Mouse (Mus musculus) kidney, postnatal 0 days (tissue): Measurements from ENCODE around the gene Cmbl. TPM values are rescaled to one million over a fixed set of nuclear protein-coding genes. Genes with fewer than 3 reads are reported as not detected.

Source experiments
- ATAC-seq: fragments of 200-750 bp; cut with Nextera tagmentation; replicated peaks from 2 replicates; pipeline ENCODE4 v1.8.0; 2017; ENCODE audit warnings: low read depth, moderate number of reproducible peaks, moderate TSS enrichment, moderate library complexity; ENCODE audit not compliant: low FRiP score
- DNase-seq: peaks from one replicate; pipeline ENCODE4 v3.0.0-alpha.2; 2016; ENCODE audit warnings: low spot score
- H3K27ac ChIP-seq: fragments of 300-500 bp; sonication (generic); 2 replicates; pipeline ENCODE4 v1.5.1; 2014; ENCODE audit warnings: mild to moderate bottlenecking
- H3K27me3 ChIP-seq: fragments of 300-500 bp; sonication (generic); 2 replicates; pipeline ENCODE4 v1.6.1; 2014; ENCODE audit warnings: low read length, mixed read lengths; ENCODE audit not compliant: insufficient read depth
- H3K36me3 ChIP-seq: fragments of 300-500 bp; sonication (generic); 2 replicates; pipeline ENCODE4 v1.6.1; 2014; ENCODE audit warnings: low read length, mixed read lengths; ENCODE audit not compliant: insufficient read depth
- H3K4me1 ChIP-seq: fragments of 300-500 bp; sonication (generic); replicated peaks from 2 replicates; pipeline ENCODE4 v1.6.1; 2014; ENCODE audit warnings: antibody characterized with exemption, low read length, mixed read lengths; ENCODE audit not compliant: insufficient read depth
- H3K4me2 ChIP-seq: fragments of 300-500 bp; sonication (generic); 2 replicates; pipeline ENCODE4 v1.6.1; 2014; ENCODE audit warnings: mild to moderate bottlenecking, low read length, moderate library complexity, mixed read lengths
- H3K4me3 ChIP-seq: fragments of 300-500 bp; sonication (generic); replicated peaks from 2 replicates; pipeline ENCODE4 v1.5.1; 2014; ENCODE audit warnings: low read depth, low read length
- H3K9ac ChIP-seq: fragments of 300-500 bp; sonication (generic); 2 replicates; pipeline ENCODE4 v1.6.1; 2014; ENCODE audit warnings: low read depth, low read length
- H3K9me3 ChIP-seq: fragments of 300-500 bp; sonication (generic); replicated peaks from 2 replicates; pipeline ENCODE4 v1.6.1; 2016; ENCODE audit warnings: low read length, inconsistent platforms, mixed read lengths
- CTCF ChIP-seq: IDR thresholded peaks from 2 replicates; pipeline ENCODE4 v1.5.1; 2016; ENCODE audit warnings: antibody characterized with exemption, low read depth, mild to moderate bottlenecking, moderate library complexity
- WGBS: fragments of 180-500 bp; shearing (Covaris S2); extraction: QIAGEN DNeasy Blood & Tissue Kit; methylation state at CpG from one replicate; pipeline ENCODE4 v1.1.7; 2014; 5-methylcytosine and 5-hydroxymethylcytosine counted together
- polyA plus RNA-seq: library from polyadenylated mRNA; unstranded; fragments of >200 nt; fragmentation: Nextera tagmentation; extraction: Ambion mirVana; gene quantifications from 2 replicates; pipeline ENCODE4 v1.2.1, GENCODE M21; 2015

Gene Cmbl
- polyA plus RNA-seq, 1 experiment from 2014 or later = 60.0 TPM

DNA sequence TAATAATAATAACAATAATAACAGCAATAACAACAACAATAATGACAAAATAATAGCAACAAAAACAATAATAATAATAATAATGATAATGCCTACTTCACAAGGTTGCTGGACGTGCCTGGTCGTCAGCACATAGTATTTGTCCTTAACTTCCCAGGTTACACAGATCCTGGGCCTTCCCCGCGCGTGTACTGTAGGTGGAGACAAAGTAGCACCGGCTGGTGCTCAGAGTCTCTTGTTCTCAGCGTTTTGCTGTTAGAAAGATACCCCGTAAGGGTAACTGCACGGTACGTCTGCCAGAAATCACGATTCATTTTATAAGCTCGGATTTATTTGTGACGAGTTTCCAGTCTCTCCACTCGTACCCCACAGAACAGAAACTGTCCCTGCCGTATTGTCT is 37.2 kb downstream of the Cmbl start:
- Histone ChIP-seq H3K36me3 (no peaks in the 10 kb centered on the region), H3K9ac (peak overlapping the region; percentile 86), H3K27me3 (no peaks in the 10 kb centered on the region), H3K27ac (peak overlapping the region; percentile 87), H3K4me1 (peaks cover 16% of the 10 kb centered on the region), H3K4me2 (peak overlapping the region; percentile 90), H3K4me3 (peak overlapping the region; percentile 84), H3K9me3 (no peaks in the 10 kb centered on the region)
- peak; percentile 49; the same call in 1 of the 2 replicates for ATAC-seq
- DNase-seq = peak; percentile 87
- TF ChIP-seq CTCF = peak; percentile 71
- WGBS = 3% methylated on average over 15 of the region's 15 CpGs

DNA sequence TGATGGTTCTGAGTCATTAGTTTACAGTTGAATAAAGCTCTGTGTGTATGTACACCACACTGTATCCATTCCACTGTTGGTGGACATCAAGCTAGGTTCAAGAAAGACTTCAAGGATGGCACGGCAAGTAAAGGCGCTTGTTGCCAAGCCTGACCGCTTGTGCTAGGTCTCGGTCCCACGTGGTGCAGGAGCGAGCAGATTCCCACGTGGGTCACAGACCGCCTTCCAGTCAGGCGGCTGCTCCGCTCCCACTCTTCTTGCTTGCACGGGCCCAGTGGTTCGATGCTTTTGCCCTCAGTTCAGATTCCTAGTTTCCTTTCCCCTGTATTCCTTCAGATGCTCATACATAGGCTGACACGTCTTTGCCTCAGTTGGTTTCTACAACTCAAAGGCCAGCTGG is 37.9 kb downstream of the Cmbl start:
- no peak for DNase-seq
- H3K4me3 ChIP-seq = peak overlapping the region; percentile 84; the same call in 1 of the 2 replicates
- 77% methylated on average over 13 of the region's 13 CpGs for WGBS
- H3K4me2 ChIP-seq = peak overlapping the region; percentile 90
- H3K27ac ChIP-seq = no peak overlapping the region
- H3K4me1 ChIP-seq = peaks cover 16% of the 10 kb centered on the region
- H3K9me3 ChIP-seq = no peaks in the 10 kb centered on the region
- TF ChIP-seq CTCF = no peak
- no peaks in the 10 kb centered on the region for H3K36me3 ChIP-seq
- H3K27me3 ChIP-seq = no peaks in the 10 kb centered on the region
- no peak overlapping the region for H3K9ac ChIP-seq
- no peak for ATAC-seq

DNA sequence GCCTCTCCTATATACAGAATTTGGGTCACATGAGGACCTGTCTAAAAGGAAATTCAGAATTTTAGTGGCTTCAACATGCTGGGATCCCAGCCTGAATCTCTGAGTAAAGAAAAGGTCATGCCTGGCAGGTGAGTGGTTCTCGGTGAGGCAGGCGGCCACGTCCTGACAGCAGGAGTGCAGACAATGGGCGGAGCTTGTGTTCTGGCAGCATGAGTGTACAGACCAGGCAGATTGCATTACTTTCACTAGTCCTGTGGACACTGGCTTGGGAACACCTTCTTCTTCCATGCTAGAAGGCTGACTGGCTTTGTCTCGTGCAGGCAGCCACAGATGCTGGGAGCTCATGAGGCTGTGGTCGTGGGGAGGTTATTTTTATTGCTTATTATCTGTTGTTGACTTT is 41.6 kb downstream of the Cmbl start:
- no peak for DNase-seq
- no peak for TF ChIP-seq CTCF
- no peak for ATAC-seq
- Histone ChIP-seq H3K27ac (no peak overlapping the region), H3K9me3 (no peaks in the 10 kb centered on the region), H3K4me2 (no peak overlapping the region), H3K27me3 (no peaks in the 10 kb centered on the region), H3K4me1 (peaks cover 6% of the 10 kb centered on the region; the same call in 1 of the 2 replicates), H3K36me3 (no peaks in the 10 kb centered on the region), H3K4me3 (no peak overlapping the region), H3K9ac (no peak overlapping the region)
- WGBS = 52% methylated on average over 6 of the region's 6 CpGs

DNA sequence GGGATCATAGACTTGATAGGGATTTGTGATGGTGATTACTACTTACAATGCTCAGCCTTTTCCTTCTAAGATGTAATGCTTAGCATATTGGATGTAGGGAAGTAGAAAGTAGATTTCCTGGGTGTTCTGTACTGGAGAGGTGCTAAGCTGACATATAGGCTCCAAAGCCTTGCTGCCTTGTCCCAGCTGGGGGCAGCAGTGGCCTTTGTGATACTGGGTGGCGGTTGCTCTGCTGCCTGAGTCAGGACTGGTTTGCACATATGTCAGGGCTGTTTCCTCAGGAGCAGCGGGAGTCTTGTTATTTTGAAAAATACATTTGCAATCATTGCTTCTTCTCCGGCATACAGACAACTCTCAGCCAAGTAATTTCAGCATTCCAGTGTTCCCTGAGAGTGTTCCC is 45.8 kb downstream of the Cmbl start:
- H3K4me1 ChIP-seq = no peaks in the 10 kb centered on the region
- no peak for ATAC-seq
- H3K9ac ChIP-seq = no peak overlapping the region
- H3K4me3 ChIP-seq = no peak overlapping the region
- H3K4me2 ChIP-seq = no peak overlapping the region
- no peak overlapping the region for H3K27ac ChIP-seq
- WGBS = 54% methylated on average over 3 of the region's 3 CpGs
- peak; percentile 76 for DNase-seq
- no peaks in the 10 kb centered on the region for H3K9me3 ChIP-seq
- no peaks in the 10 kb centered on the region for H3K27me3 ChIP-seq
- TF ChIP-seq CTCF = peak; percentile 71
- H3K36me3 ChIP-seq = no peaks in the 10 kb centered on the region

DNA sequence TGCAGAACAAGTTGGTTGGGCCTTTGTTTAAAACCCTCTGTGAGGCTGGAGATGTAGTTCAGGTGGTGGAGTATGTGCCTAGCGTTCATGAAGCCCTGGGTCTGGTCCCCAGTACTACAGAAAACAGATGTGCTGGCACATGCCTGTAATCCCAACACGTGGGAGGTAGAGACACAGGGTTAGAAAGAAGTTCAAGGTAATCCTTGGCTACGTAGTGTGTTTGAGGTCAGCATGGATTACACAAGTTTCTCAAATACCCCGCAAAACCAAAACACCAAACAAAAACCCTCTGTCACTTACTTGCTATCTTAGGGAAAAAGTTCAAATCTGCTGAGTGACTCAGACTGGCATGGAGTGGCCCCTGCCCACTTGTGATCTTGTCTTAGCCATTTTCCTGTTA is 46.8 kb downstream of the Cmbl start:
- Histone ChIP-seq H3K27ac (no peak overlapping the region), H3K9me3 (no peaks in the 10 kb centered on the region), H3K4me2 (no peak overlapping the region), H3K27me3 (no peaks in the 10 kb centered on the region), H3K4me3 (no peak overlapping the region), H3K4me1 (no peaks in the 10 kb centered on the region), H3K9ac (no peak overlapping the region), H3K36me3 (no peaks in the 10 kb centered on the region)
- DNase-seq (no peak), ATAC-seq (no peak)
- WGBS = 84% methylated on average over 4 of the region's 4 CpGs
- no peak for TF ChIP-seq CTCF

DNA sequence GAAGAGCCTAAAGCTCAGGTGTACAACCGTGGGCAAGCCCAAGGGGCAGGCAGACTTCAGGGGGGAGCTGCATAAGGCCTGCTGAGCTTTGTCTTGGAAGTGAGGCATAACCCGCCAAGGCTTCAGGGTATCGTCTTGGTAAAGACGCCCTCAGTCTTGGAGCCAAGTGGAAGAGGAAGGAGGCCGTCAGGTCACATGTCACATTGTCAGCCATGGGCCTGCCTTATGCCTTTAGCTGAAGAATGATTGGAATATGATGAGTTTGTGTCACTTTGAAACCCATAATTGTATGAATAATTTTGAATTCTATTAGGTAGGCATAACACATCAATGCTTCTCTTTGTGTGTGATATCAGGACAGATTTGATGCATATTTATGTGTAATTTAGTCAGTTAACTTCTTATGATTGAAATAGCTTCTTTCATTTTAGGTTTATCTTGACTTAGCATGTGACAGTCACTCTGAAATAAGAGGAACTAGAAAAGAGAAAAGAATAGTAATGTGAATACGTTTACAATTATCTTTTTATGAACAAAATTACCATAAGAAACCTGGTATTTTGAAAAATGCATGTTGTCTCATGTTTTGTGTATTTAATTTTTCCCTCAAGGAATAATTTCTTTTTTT is 48.8 kb downstream of the Cmbl start:
- DNase-seq (no peak), ATAC-seq (no peak)
- Histone ChIP-seq H3K27ac (no peak overlapping the region), H3K36me3 (no peaks in the 10 kb centered on the region), H3K4me2 (no peak overlapping the region), H3K9me3 (no peaks in the 10 kb centered on the region), H3K4me1 (no peaks in the 10 kb centered on the region), H3K27me3 (no peaks in the 10 kb centered on the region), H3K9ac (no peak overlapping the region), H3K4me3 (no peak overlapping the region)
- 93% methylated on average over 6 of the region's 6 CpGs for WGBS
- no peak for TF ChIP-seq CTCF

DNA sequence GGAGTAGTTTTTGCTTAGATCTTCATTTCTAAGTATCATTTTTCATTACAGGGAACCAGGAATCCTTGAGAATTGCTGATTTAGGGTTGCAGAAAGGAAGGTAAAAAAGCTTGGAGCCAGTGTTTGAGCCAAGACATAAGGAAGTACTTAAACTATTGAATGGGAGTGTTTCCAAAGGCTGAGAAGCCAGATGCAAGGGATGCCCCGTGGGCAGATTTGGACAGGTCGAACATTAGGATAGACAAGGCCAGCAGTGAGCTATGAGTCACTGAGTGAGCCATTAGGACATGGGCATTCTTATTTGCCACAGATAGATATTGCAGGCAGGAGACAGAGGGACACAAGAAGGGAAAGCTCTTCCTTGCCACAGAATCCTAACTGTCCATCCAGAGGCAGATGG is 49.5 kb downstream of the Cmbl start:
- ATAC-seq (no peak), DNase-seq (no peak)
- H3K9ac ChIP-seq = no peak overlapping the region
- H3K4me2 ChIP-seq = no peak overlapping the region
- no peak overlapping the region for H3K4me3 ChIP-seq
- H3K4me1 ChIP-seq = no peaks in the 10 kb centered on the region
- H3K36me3 ChIP-seq = no peaks in the 10 kb centered on the region
- no peak for TF ChIP-seq CTCF
- no peak overlapping the region for H3K27ac ChIP-seq
- no peaks in the 10 kb centered on the region for H3K27me3 ChIP-seq
- WGBS = 75% methylated on average over 2 of the region's 2 CpGs
- no peaks in the 10 kb centered on the region for H3K9me3 ChIP-seq
